Mouse (Mus musculus) B cell, adult (primary cell): ENCODE measurements around the gene Serpinb9. TPM values are rescaled to one million over a fixed set of nuclear protein-coding genes. Genes with fewer than 3 reads are reported as not detected.

ENCODE experiments used
- total RNA-seq: library from RNA; stranded (reverse); gene quantifications from 4 replicates; pipeline ENCODE4 v1.2.4, GENCODE M21; 2023; ENCODE audit not compliant: inconsistent age

Gene Serpinb9
- total RNA-seq, result 1.7 to 3.4 TPM (median 2.6 TPM) in 4 replicates

GRCm38 (mm10) chr13:33002950-33003349, at the start of gene Serpinb9:
Gene Serpinb9 (plus strand): TSS chr13:33003250.

GRCm38 (mm10) chr13:32964989-32965811, 37.9 kb upstream of the Serpinb9 start, which contains the start of gene Serpinb6b:
Gene Serpinb6b (plus strand): TSS chr13:32965209.

GRCm38 (mm10) chr13:33027244-33027643, 24.2 kb downstream of the Serpinb9 start, which contains the start of gene Serpinb9b:
Gene Serpinb9b (plus strand): TSS chr13:33027416.

Other genes with a start within 250 kb of the Serpinb9 start
- gene Mylk4, start 219.3 kb upstream of the Serpinb9 start, total RNA-seq, result 0.12 to 0.13 TPM in 2 of 4 replicates, not detected in the others
- 39.9 to 46.7 TPM (median 42.9 TPM) in 4 replicates for gene Wrnip1, start 201.2 kb upstream of the Serpinb9 start, total RNA-seq
- gene D930007J09Rik, start 200.4 kb upstream of the Serpinb9 start, total RNA-seq, result not detected in 4 replicates
- 231 to 264 TPM (median 248 TPM) in 4 replicates for gene Serpinb1a, start 152.1 kb upstream of the Serpinb9 start, total RNA-seq
- not detected in 4 replicates for gene Serpinb1c, start 105.0 kb upstream of the Serpinb9 start, total RNA-seq
- 9.9 to 14.7 TPM (median 10.3 TPM) in 4 replicates for gene Serpinb6b, start 38.0 kb upstream of the Serpinb9 start, total RNA-seq
- gene Serpinb9b, start 24.2 kb downstream of the Serpinb9 start, total RNA-seq, result 0.51 TPM in 1 of 4 replicates, not detected in the others
- not detected in 4 replicates for gene Serpinb1b, start 75.3 kb downstream of the Serpinb9 start, total RNA-seq
- not detected in 4 replicates for gene Serpinb9c, start 156.5 kb downstream of the Serpinb9 start, total RNA-seq
- not detected in 4 replicates for gene Serpinb9d, start 189.7 kb downstream of the Serpinb9 start, total RNA-seq
- gene Serpinb9e, start 246.4 kb downstream of the Serpinb9 start, total RNA-seq, result not detected in 4 replicates